Mouse (Mus musculus) forebrain, embryonic 13.5 days (tissue): ENCODE data around the gene Agmat. TPM values are rescaled to one million over a fixed set of nuclear protein-coding genes. Genes with fewer than 3 reads are reported as not detected.
A peak's percentile ranks its signal among the peaks of the same experiment; 100 is the strongest.

Experiments
- ATAC-seq: fragments of 200-750 bp; cut with Nextera tagmentation; 2 replicates; pipeline ENCODE4 v1.8.0; 2017
- H3K27ac ChIP-seq: fragments of 300-500 bp; sonication (generic); 2 replicates; pipeline ENCODE4 v1.5.1; 2015; ENCODE audit warnings: inconsistent platforms, mild to moderate bottlenecking, moderate library complexity
- H3K27me3 ChIP-seq: fragments of 300-500 bp; sonication (generic); 2 replicates; pipeline ENCODE4 v1.6.1; 2015; ENCODE audit warnings: mild to moderate bottlenecking, inconsistent platforms
- H3K36me3 ChIP-seq: fragments of 300-500 bp; sonication (generic); 2 replicates; pipeline ENCODE4 v1.6.1; 2015; ENCODE audit warnings: mild to moderate bottlenecking, inconsistent platforms; ENCODE audit not compliant: poor library complexity, severe bottlenecking
- H3K4me1 ChIP-seq: fragments of 300-500 bp; sonication (generic); 2 replicates; pipeline ENCODE4 v1.6.1; 2015; ENCODE audit warnings: inconsistent platforms
- H3K4me2 ChIP-seq: fragments of 300-500 bp; sonication (generic); 2 replicates; pipeline ENCODE4 v1.6.1; 2015; ENCODE audit warnings: inconsistent platforms, mild to moderate bottlenecking, moderate library complexity
- H3K4me3 ChIP-seq: fragments of 300-500 bp; sonication (generic); 2 replicates; pipeline ENCODE4 v1.5.1; 2015; ENCODE audit warnings: mild to moderate bottlenecking, inconsistent platforms
- H3K9ac ChIP-seq: fragments of 300-500 bp; sonication (generic); 2 replicates; pipeline ENCODE4 v1.6.1; 2015; ENCODE audit warnings: mild to moderate bottlenecking, inconsistent platforms
- H3K9me3 ChIP-seq: fragments of 300-500 bp; sonication (generic); replicated peaks from 2 replicates; pipeline ENCODE4 v1.6.1; 2016; ENCODE audit warnings: inconsistent platforms
- WGBS: fragments of 180-500 bp; shearing (Covaris S2); methylation state at CpG from one replicate; pipeline ENCODE4 v1.1.7; 2015; 5-methylcytosine and 5-hydroxymethylcytosine counted together
- polyA plus RNA-seq: library from polyadenylated mRNA; unstranded; fragments of >200 nt; fragmentation: Nextera tagmentation; extraction: Ambion mirVana; gene quantifications from 2 replicates; pipeline ENCODE4 v1.2.1, GENCODE M21; 2015

The Agmat gene
- polyA plus RNA-seq, 1 experiment from 2014 or later = not detected

- Histone ChIP-seq H3K4me1 (peaks cover 9% of the 10 kb centered on the region), H3K36me3 (peaks cover 48% of the 10 kb centered on the region), H3K4me3 (no peak overlapping the region), H3K27ac (no peak overlapping the region), H3K9ac (peak overlapping the region; percentile 37; the same call in 1 of the 2 replicates), H3K4me2 (no peak overlapping the region), H3K27me3 (no peaks in the 10 kb centered on the region), H3K9me3 (no peaks in the 10 kb centered on the region)
- ATAC-seq = no peak
- 93% methylated on average over 7 of the region's 7 CpGs for WGBS
These were observed 41.0 kb downstream of the Agmat start for GRCm38 (mm10) chr4:141787462-141787861.

GRCm38 (mm10) chr4:141789564-141790218, 43.2 kb downstream of the Agmat start:
- ATAC-seq = no peak
- H3K27ac ChIP-seq = no peak overlapping the region
- H3K4me2 ChIP-seq = peak overlapping the region; percentile 83
- H3K9me3 ChIP-seq = no peaks in the 10 kb centered on the region
- 57% methylated on average over 3 of the region's 3 CpGs for WGBS
- peaks cover 19% of the 10 kb centered on the region for H3K4me1 ChIP-seq
- H3K36me3 ChIP-seq = peaks cover 26% of the 10 kb centered on the region
- H3K4me3 ChIP-seq = peak overlapping the region; percentile 95
- peak overlapping the region; percentile 98 for H3K9ac ChIP-seq
- H3K27me3 ChIP-seq = no peaks in the 10 kb centered on the region

GRCm38 (mm10) chr4:141790524-141790990, 44.1 kb downstream of the Agmat start, which contains the start of gene Dnajc16:
Dnajc16 (minus strand) TSS chr4:141790931.
- Histone ChIP-seq H3K9ac (peak within 1 kb of the TSS; percentile 98), H3K27ac (peak within 1 kb of the TSS; percentile 57), H3K9me3 (no peaks in the 10 kb centered on the region), H3K27me3 (no peaks in the 10 kb centered on the region), H3K36me3 (peaks cover 18% of the 10 kb centered on the region), H3K4me3 (peak within 1 kb of the TSS; percentile 95), H3K4me2 (peak within 1 kb of the TSS; percentile 83), H3K4me1 (peaks cover 28% of the 10 kb centered on the region)
- WGBS = 1% methylated on average over 42 of the region's 42 CpGs
- peak; percentile 95 for ATAC-seq

- Histone ChIP-seq H3K27me3 (no peaks in the 10 kb centered on the region), H3K4me3 (no peak overlapping the region), H3K9me3 (no peaks in the 10 kb centered on the region), H3K4me2 (no peak overlapping the region), H3K27ac (no peak overlapping the region), H3K36me3 (peaks cover 13% of the 10 kb centered on the region; the same call in 1 of the 2 replicates), H3K4me1 (peaks cover 29% of the 10 kb centered on the region), H3K9ac (no peak overlapping the region)
- 89% methylated on average over 7 of the region's 7 CpGs for WGBS
- no peak for ATAC-seq
These were observed 45.0 kb downstream of the Agmat start for GRCm38 (mm10) chr4:141791486-141791885.

GRCm38 (mm10) chr4:141791951-141792350, 45.5 kb downstream of the Agmat start:
- 91% methylated on average over 8 of the region's 8 CpGs for WGBS
- no peak for ATAC-seq
- Histone ChIP-seq H3K36me3 (peaks cover 16% of the 10 kb centered on the region; the same call in 1 of the 2 replicates), H3K9me3 (no peaks in the 10 kb centered on the region), H3K27me3 (no peaks in the 10 kb centered on the region), H3K9ac (no peak overlapping the region), H3K4me1 (peaks cover 29% of the 10 kb centered on the region), H3K27ac (no peak overlapping the region), H3K4me2 (no peak overlapping the region), H3K4me3 (no peak overlapping the region)

- no peak for ATAC-seq
- Histone ChIP-seq H3K36me3 (peaks cover 16% of the 10 kb centered on the region), H3K4me2 (peak overlapping the region; percentile 70), H3K4me1 (peaks cover 29% of the 10 kb centered on the region), H3K27ac (peak overlapping the region; percentile 86), H3K27me3 (no peaks in the 10 kb centered on the region), H3K4me3 (peak overlapping the region; percentile 63), H3K9me3 (0 out of 2 replicates have a peak, but pooled peaks cover 1% of the 10 kb centered on the region), H3K9ac (0 out of 2 replicates have a peak overlapping the region, but pooled peaks have one; percentile 79)
- 13% methylated on average over 10 of the region's 10 CpGs for WGBS
These were observed 46.2 kb downstream of the Agmat start for GRCm38 (mm10) chr4:141792554-141793281.

- 0 out of 2 replicates have a peak, but pooled peaks cover 4% of the 10 kb centered on the region for H3K9me3 ChIP-seq
- H3K4me3 ChIP-seq = peak within 1 kb of the TSS; percentile 63
- peak within 1 kb of the TSS; percentile 70 for H3K4me2 ChIP-seq
- H3K27me3 ChIP-seq = no peaks in the 10 kb centered on the region
- peak within 1 kb of the TSS; percentile 79 for H3K9ac ChIP-seq
- peaks cover 29% of the 10 kb centered on the region for H3K4me1 ChIP-seq
- H3K36me3 ChIP-seq = peaks cover 21% of the 10 kb centered on the region
- ATAC-seq = peak; percentile 75
- H3K27ac ChIP-seq = peak within 1 kb of the TSS; percentile 86
- under 1% methylated on average over 75 of the region's 80 CpGs for WGBS
These were observed 47.0 kb downstream of the Agmat start, which contains the start of gene Casp9 for GRCm38 (mm10) chr4:141793282-141794151. Casp9 (plus strand) TSS chr4:141793612.

- H3K9ac ChIP-seq = peak overlapping the region; percentile 79
- peak overlapping the region; percentile 63 for H3K4me3 ChIP-seq
- H3K4me1 ChIP-seq = peaks cover 29% of the 10 kb centered on the region
- ATAC-seq = no peak
- H3K27me3 ChIP-seq = no peaks in the 10 kb centered on the region
- H3K9me3 ChIP-seq = 0 out of 2 replicates have a peak, but pooled peaks cover 4% of the 10 kb centered on the region
- peak overlapping the region; percentile 86 for H3K27ac ChIP-seq
- H3K36me3 ChIP-seq = peaks cover 25% of the 10 kb centered on the region
- H3K4me2 ChIP-seq = peak overlapping the region; percentile 70
- WGBS = 15% methylated on average over 5 of the region's 5 CpGs
These were observed 47.7 kb downstream of the Agmat start for GRCm38 (mm10) chr4:141794152-141794535.

- H3K36me3 ChIP-seq = peaks cover 25% of the 10 kb centered on the region
- WGBS = 89% methylated on average over 7 of the region's 7 CpGs
- H3K9me3 ChIP-seq = 0 out of 2 replicates have a peak, but pooled peaks cover 4% of the 10 kb centered on the region
- H3K4me1 ChIP-seq = peaks cover 20% of the 10 kb centered on the region
- H3K9ac ChIP-seq = no peak overlapping the region; the same call in 1 of the 2 replicates
- ATAC-seq = no peak
- H3K27ac ChIP-seq = no peak overlapping the region
- no peaks in the 10 kb centered on the region for H3K27me3 ChIP-seq
- no peak overlapping the region for H3K4me3 ChIP-seq
- no peak overlapping the region for H3K4me2 ChIP-seq
These were observed 49.9 kb downstream of the Agmat start for GRCm38 (mm10) chr4:141796356-141796755.

- 94% methylated on average over 4 of the region's 4 CpGs for WGBS
- H3K4me3 ChIP-seq = no peak overlapping the region
- no peak overlapping the region for H3K27ac ChIP-seq
- 0 out of 2 replicates have a peak, but pooled peaks cover 4% of the 10 kb centered on the region for H3K9me3 ChIP-seq
- peaks cover 20% of the 10 kb centered on the region for H3K4me1 ChIP-seq
- H3K4me2 ChIP-seq = no peak overlapping the region
- H3K36me3 ChIP-seq = peaks cover 25% of the 10 kb centered on the region
- no peak overlapping the region for H3K9ac ChIP-seq
- ATAC-seq = no peak
- no peaks in the 10 kb centered on the region for H3K27me3 ChIP-seq
These were observed 50.5 kb downstream of the Agmat start for GRCm38 (mm10) chr4:141796954-141797353.

GRCm38 (mm10) chr4:141797545-141797944, 51.1 kb downstream of the Agmat start:
- no peak overlapping the region for H3K27ac ChIP-seq
- no peak overlapping the region for H3K4me2 ChIP-seq
- H3K9ac ChIP-seq = no peak overlapping the region
- peaks cover 25% of the 10 kb centered on the region for H3K36me3 ChIP-seq
- H3K4me3 ChIP-seq = no peak overlapping the region
- 0 out of 2 replicates have a peak, but pooled peaks cover 4% of the 10 kb centered on the region for H3K9me3 ChIP-seq
- 92% methylated on average over 5 of the region's 5 CpGs for WGBS
- H3K4me1 ChIP-seq = peaks cover 20% of the 10 kb centered on the region
- ATAC-seq = no peak
- H3K27me3 ChIP-seq = no peaks in the 10 kb centered on the region
